Mouse (Mus musculus) heart, postnatal 0 days (tissue): ENCODE results near the gene Mapre1.

Experiments used
- CTCF ChIP-seq: IDR thresholded peaks from 2 replicates; pipeline ENCODE4 v1.5.1; 2016; ENCODE audit warnings: antibody characterized with exemption, control low read depth, low read depth
- EP300 ChIP-seq: IDR thresholded peaks from 2 replicates; pipeline ENCODE4 v1.6.1; 2016; ENCODE audit warnings: antibody characterized with exemption, low read depth

- TF ChIP-seq CTCF: no peak
- TF ChIP-seq EP300: no peak
Observed at GRCm38 (mm10) chr2:153713227-153713626, 27.8 kb upstream of the Mapre1 start.
